Mouse (Mus musculus) G1E (cell line): ENCODE data around the gene 4931428L18Rik. TPM values are rescaled to one million over a fixed set of nuclear protein-coding genes. Genes with fewer than 3 reads are reported as not detected.
A peak's percentile ranks its signal among the peaks of the same experiment; 100 is the strongest.

Experiments used
- ATAC-seq: 2 replicates; pipeline ENCODE4 v1.8.0; 2016; ENCODE audit warnings: mild to moderate bottlenecking; ENCODE audit not compliant: insufficient number of reproducible peaks, poor library complexity, low FRiP score, severe bottlenecking; ENCODE audit errors: extremely low read depth
- DNase-seq: peaks from one replicate; pipeline ENCODE4 v3.0.0; 2012; ENCODE audit warnings: low spot score
- H3K27me3 ChIP-seq: 2 replicates; pipeline ENCODE4 v1.6.1; 2012; ENCODE audit warnings: mild to moderate bottlenecking, low read length, inconsistent platforms; ENCODE audit not compliant: insufficient read depth
- H3K36me3 ChIP-seq: replicated peaks from 2 replicates; pipeline ENCODE3; 2012; ENCODE audit warnings: mild to moderate bottlenecking, inconsistent platforms
- H3K4me1 ChIP-seq: 2 replicates; pipeline ENCODE4 v1.6.1; 2012; ENCODE audit warnings: low read depth, low read length, inconsistent platforms, mixed read lengths; ENCODE audit not compliant: insufficient read depth
- H3K4me3 ChIP-seq: 2 replicates; pipeline ENCODE4 v1.5.1; 2012; ENCODE audit warnings: low read depth, mild to moderate bottlenecking, inconsistent platforms, low read length, moderate library complexity, mixed read lengths
- H3K9me3 ChIP-seq: replicated peaks from 2 replicates; pipeline ENCODE4 v1.6.1; 2012; ENCODE audit warnings: inconsistent platforms
- CTCF ChIP-seq: IDR thresholded peaks from 2 replicates; pipeline ENCODE4 v1.5.1; 2012; ENCODE audit warnings: low read depth, low read length, inconsistent platforms, mixed read lengths
- GATA1 ChIP-seq: IDR thresholded peaks from 2 replicates; pipeline ENCODE4 v1.6.1; 2012; ENCODE audit warnings: borderline replicate concordance, low read length, inconsistent platforms, mixed read lengths
- GATA2 ChIP-seq: IDR thresholded peaks from 2 replicates; pipeline ENCODE4 v1.6.1; 2012; ENCODE audit warnings: low read depth, low read length, inconsistent platforms, borderline replicate concordance
- POLR2AphosphoS5 ChIP-seq: IDR thresholded peaks from 2 replicates; pipeline ENCODE4 v1.6.1; 2012; ENCODE audit warnings: low read depth, low read length, inconsistent platforms; ENCODE audit not compliant: insufficient replicate concordance
- TAL1 ChIP-seq: conservative IDR thresholded peaks from 2 replicates; pipeline ENCODE4 v1.6.1; 2012; ENCODE audit warnings: low read depth, low read length, inconsistent platforms, mixed read lengths
- polyA plus RNA-seq: library from polyadenylated mRNA; stranded (reverse); fragments of >175 nt; gene quantifications from 2 replicates; pipeline ENCODE4 v1.2.3, GENCODE M21; 2012
- total RNA-seq, 2 experiments: library from RNA; stranded (forward) in 1 of 2; stranded (reverse) in 1 of 2; fragments of 200-1000 nt in 1 of 2; fragments of >200 nt in 1 of 2; fragmentation: Nextera tagmentation in 1 of 2; gene quantifications; 2 replicates each; pipeline ENCODE4 v1.2.3; 2014 to 2017

Gene 4931428L18Rik
- total and polyA plus RNA-seq, 3 experiments, result 0.38 TPM; not detected in 2

- no peak for ATAC-seq
- H3K4me1 ChIP-seq, result no peaks in the 10 kb centered on the region
- no peaks in the 10 kb centered on the region for H3K36me3 ChIP-seq
- DNase-seq, result no peak
- no peak for TF ChIP-seq CTCF
- no peak for TF ChIP-seq GATA2
- no peak for TF ChIP-seq TAL1
- no peak for TF ChIP-seq POLR2AphosphoS5
- TF ChIP-seq GATA1, result no peak
- H3K4me3 ChIP-seq, result no peak overlapping the region
- H3K27me3 ChIP-seq, result no peaks in the 10 kb centered on the region
- no peaks in the 10 kb centered on the region for H3K9me3 ChIP-seq
Measured at GRCm38 (mm10) chr1:31156185-31156584, 66.3 kb downstream of the 4931428L18Rik start.

- peak; percentile 13; the same call in 1 of the 2 replicates for TF ChIP-seq CTCF
- TF ChIP-seq GATA1, result no peak
- Histone ChIP-seq H3K4me3 (no peak overlapping the region), H3K9me3 (no peaks in the 10 kb centered on the region), H3K27me3 (no peaks in the 10 kb centered on the region), H3K36me3 (no peaks in the 10 kb centered on the region), H3K4me1 (no peaks in the 10 kb centered on the region)
- no peak for DNase-seq
- peak; percentile 57; the same call in 1 of the 2 replicates for ATAC-seq
Measured at GRCm38 (mm10) chr1:31153793-31154349, 68.6 kb downstream of the 4931428L18Rik start.

DNA sequence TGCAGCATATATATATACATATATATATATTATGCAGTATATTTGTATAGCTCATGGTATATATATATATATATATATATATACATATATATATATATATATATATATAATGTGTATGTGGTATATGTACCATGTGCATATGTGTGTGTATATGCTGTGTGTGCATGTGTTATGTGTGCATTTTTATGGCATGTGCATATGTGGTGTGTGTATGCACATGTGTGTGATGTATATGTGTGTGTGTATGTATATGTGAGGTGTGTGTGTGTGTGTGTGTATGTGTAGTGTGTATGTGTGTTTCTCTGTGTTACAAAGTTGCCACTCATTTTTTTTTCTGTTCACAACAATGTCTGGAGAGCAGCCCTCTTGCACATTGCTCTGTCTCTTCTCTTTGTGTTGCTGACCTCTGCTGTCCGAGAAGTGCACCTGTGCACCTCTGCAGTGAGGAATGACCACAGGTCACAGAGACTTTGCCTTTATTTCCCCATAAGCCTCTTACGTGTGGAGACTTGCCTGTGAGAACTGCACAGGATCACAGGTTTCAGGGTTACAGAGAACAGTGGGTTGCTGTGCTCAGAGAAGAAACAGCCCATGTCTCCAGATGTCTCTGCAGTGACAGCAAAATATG lies 69.6 kb downstream of the 4931428L18Rik start:
- Histone ChIP-seq H3K27me3 (no peaks in the 10 kb centered on the region), H3K9me3 (no peaks in the 10 kb centered on the region), H3K4me1 (no peaks in the 10 kb centered on the region), H3K36me3 (no peaks in the 10 kb centered on the region), H3K4me3 (no peak overlapping the region)
- ATAC-seq, result no peak
- no peak for DNase-seq
- no peak for TF ChIP-seq CTCF
- TF ChIP-seq GATA2, result no peak
- no peak for TF ChIP-seq POLR2AphosphoS5
- no peak for TF ChIP-seq GATA1
- TF ChIP-seq TAL1, result no peak

- H3K27me3 ChIP-seq, result no peaks in the 10 kb centered on the region
- H3K4me1 ChIP-seq, result no peaks in the 10 kb centered on the region
- H3K4me3 ChIP-seq, result no peak overlapping the region
- DNase-seq (no peak), ATAC-seq (no peak)
- no peaks in the 10 kb centered on the region for H3K36me3 ChIP-seq
- no peak for TF ChIP-seq TAL1
- no peak for TF ChIP-seq GATA2
- no peak for TF ChIP-seq CTCF
- TF ChIP-seq POLR2AphosphoS5, result no peak
- TF ChIP-seq GATA1, result no peak
- no peaks in the 10 kb centered on the region for H3K9me3 ChIP-seq
Measured at GRCm38 (mm10) chr1:31150546-31150945, 71.9 kb downstream of the 4931428L18Rik start.

GRCm38 (mm10) chr1:31149671-31150070 lies 72.8 kb downstream of the 4931428L18Rik start:
- H3K27me3 ChIP-seq, result no peaks in the 10 kb centered on the region
- H3K4me3 ChIP-seq, result no peak overlapping the region
- H3K9me3 ChIP-seq, result no peaks in the 10 kb centered on the region
- H3K4me1 ChIP-seq, result no peaks in the 10 kb centered on the region
- TF ChIP-seq POLR2AphosphoS5, result no peak
- TF ChIP-seq GATA2, result no peak
- no peak for TF ChIP-seq GATA1
- TF ChIP-seq CTCF, result no peak
- no peak for TF ChIP-seq TAL1
- no peaks in the 10 kb centered on the region for H3K36me3 ChIP-seq
- ATAC-seq, result no peak
- no peak for DNase-seq

DNA sequence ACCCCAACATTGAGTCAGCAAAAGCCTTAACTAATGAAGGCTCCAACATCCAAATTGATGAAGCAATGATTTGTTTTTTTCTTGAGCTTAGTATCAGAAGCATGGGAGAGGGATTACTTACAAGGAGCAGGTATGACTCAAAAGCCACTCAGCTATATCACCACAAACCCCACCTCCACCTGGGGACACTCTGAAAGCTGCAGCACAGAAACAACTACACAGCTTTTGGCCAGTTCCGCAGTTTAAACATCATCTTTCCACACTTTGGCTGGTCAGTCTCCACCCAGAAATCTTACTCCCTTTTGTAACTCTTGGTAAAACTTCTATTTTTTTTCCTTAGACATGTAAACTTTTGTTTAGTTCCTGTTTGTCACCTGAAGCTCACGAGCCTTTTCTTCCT lies 78.9 kb downstream of the 4931428L18Rik start:
- no peaks in the 10 kb centered on the region for H3K36me3 ChIP-seq
- H3K27me3 ChIP-seq, result no peaks in the 10 kb centered on the region
- TF ChIP-seq GATA2 (no peak), TAL1 (no peak), CTCF (no peak), GATA1 (no peak), POLR2AphosphoS5 (no peak)
- no peaks in the 10 kb centered on the region for H3K4me1 ChIP-seq
- DNase-seq (no peak), ATAC-seq (no peak)
- H3K9me3 ChIP-seq, result no peaks in the 10 kb centered on the region
- no peak overlapping the region for H3K4me3 ChIP-seq
